Mouse (Mus musculus) thymus, postnatal 4 days (tissue): ENCODE measurements around the gene Zfp28.
A peak's percentile ranks its signal among the peaks of the same experiment; 100 is the strongest.

ENCODE experiments used
- DNase-seq: peaks from one replicate; pipeline ENCODE4 v3.0.0; 2021

Gene Zfp28

DNA sequence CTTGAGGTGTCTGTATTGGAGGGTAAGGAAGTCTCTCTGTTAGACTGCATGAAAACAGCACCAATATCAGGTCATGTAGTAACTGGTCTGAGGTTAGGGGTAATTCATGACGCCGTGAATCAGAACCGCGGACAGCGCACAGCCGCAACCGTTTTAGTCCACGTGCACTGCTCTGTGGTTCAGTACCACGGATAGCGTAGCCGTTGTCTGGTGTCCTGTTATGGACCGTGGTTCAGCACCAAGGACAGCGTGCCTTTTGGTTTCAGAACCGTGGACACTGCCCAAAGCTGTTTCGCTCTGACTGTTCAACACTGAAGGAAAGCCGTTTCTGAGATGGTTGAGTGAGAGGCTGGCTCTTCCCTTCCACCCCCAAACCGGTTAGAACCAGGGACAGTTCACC lies 26.9 kb downstream of the Zfp28 start, which contains the start of gene Gm20715:
TSS of gene Gm20715 (plus strand) at position 235 of the 400 bp plus-strand sequence.
- peak; percentile 87 for DNase-seq

DNA sequence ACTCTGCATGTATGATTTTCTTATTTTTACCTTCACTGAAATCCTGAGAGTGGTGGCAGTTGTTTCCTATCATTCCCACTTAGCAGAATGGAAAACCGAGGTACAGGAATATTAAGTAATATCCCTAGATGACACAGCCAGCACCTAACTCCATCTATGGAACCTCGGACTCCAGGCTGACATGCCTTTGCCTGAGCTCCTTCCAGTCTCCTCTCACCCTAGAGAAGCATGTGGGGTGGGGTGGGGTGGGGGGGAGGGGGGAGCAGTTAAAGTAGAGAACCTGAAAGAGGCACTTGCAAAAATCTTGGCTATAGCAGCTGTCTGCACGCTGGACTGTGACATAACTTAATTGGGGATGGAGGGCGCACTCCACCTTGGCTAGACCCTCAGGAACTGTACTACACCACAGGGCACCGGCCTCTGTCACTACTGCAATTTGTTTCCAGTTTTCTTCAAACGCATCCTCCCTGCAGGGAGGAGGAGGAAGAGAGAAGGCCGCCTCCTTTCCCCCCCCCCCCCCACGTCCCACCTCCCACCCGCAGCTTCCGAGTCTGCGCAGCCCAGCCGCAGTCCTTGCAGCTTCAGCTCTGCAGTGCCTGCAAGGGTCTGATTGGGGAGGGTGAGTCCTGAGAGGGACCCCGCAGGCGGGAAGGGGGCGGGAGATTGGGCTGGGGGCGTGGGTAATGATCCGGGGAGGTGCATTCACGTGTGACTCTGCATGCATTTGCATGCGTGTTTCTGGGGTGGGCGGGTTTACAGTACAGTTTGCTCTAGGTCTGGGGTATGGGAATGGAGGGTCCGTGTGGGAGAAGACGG lies 31.7 kb downstream of the Zfp28 start:
- DNase-seq = no peak

DNA sequence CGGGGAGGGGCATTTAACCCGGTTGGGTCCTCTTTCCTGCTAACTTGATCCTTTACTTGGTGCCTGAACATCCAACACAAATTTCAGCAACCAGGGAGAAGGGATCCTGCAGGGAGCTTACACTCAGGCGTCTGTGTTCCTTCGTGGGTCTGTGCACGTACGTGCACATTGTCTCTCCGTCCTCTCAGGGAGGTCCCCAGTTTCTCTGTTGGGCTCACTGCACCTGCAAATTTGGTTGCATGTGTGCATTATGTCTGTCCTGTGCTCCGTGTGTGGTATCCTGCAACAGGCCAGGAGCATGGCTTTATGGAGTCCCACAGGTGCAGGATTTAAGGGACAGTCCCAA lies 32.3 kb downstream of the Zfp28 start:
- DNase-seq = no peak

DNA sequence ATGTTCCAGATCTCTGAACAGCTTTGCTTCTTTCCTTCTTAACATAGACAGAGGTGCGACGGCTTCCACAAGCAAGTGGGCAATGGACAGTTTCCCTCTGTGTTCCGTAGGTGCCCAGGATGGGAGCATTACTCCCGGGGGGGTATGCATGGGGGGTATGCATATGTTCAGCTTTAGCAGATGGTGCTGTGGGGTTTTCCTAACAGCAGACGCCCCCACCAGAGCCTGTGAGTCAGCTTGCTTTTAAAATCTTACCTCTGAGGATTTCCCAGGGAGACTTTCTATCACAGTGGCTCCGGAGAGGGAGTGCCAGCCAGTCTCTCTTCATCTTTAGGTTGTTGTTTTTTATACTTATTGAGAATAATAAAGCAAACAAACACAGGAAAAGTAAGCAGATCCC lies 36.8 kb downstream of the Zfp28 start:
- no peak for DNase-seq

DNA sequence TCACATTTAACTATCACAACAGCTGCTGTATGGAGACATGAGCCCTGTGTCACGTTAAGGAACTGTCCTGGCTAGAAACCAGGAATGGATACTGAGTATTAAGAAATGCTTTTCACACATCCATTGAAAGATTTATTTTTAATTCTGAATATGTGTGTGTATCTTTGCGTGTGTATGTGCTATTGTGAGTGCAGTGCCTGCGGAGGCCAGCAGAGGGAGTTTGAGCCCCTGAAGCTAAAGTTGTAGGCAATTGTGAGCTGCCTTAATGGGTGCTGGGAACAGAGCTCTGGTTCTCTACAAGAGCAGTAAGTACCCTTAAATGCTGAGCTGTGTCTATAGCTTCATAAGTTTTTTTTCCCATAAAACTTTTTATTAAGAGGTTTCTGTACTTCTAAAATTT lies 46.3 kb downstream of the Zfp28 start:
- no peak for DNase-seq

DNA sequence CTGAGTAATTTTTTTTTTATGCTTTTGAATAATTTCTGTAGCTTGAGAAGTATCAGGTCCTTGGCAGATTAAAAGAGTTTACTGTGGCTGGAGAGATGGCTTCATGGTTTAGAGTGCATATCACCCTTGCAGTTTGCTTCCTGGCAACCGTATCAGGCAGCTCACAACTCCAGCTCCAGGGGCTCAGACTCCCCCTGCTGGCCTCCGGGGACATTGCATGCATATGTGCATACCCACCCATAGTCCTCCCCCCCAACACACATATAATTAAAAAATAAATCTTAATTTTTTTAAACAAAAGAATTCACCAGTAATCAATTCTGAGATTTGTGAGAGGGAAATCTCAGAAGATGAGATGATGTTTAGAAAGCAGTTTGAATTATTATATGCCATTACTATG lies 47.2 kb downstream of the Zfp28 start:
- DNase-seq = peak; percentile 65

DNA sequence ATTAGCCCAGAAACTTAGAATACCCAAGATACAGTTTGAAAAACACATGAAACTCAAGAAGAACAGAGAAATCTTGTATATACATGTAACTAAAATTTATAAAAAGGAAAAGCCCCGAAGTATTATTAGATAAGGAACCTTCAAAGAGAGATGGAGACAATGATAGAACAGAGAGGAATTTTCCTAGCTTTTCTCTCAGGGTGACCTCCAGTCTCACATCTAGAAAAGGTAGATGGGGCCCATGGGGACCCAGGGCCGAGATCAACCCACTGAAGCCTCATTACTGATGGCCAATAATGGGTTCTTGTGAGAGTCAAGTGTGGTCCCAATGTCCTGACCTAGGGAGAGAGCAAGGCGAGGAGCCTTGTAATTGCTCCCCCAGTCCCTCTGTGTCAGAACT lies 55.3 kb downstream of the Zfp28 start, which contains the start of gene Olfr1344:
TSS of gene Olfr1344 (plus strand) at position 301 of the 400 bp plus-strand sequence.
- no peak for DNase-seq

DNA sequence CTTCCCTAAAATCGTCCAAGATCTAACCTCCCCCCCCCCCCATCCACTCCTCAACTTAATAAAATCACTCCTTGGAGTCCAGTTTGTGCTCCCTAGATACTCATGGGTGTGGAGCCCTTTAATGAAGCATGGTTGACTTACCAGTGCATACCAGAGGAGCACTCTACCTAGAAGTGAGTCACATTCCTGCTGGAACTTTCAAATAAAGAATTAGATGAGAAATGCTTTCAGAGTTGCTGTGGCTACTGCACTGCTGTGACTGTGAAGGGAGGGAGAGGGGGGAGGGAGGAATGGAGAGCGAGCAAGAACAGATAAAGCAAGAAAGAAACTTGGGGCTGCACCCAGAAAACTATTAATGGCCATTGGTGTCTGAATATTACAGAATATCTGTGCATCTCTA lies 58.1 kb downstream of the Zfp28 start:
- DNase-seq = no peak
